Mouse (Mus musculus) embryo, embryonic 10 days (tissue): ENCODE data around the gene Igsf21.

ENCODE experiments used
- DNase-seq: peaks from one replicate; pipeline ENCODE4 v3.0.0-alpha.2; 2015; ENCODE audit warnings: low spot score

Gene Igsf21

GRCm38 (mm10) chr4:140246180-140247005, at the start of gene Igsf21:
Gene Igsf21, minus strand, starts transcription at chr4:140246784.
- DNase-seq, result peak; percentile 75

DNA sequence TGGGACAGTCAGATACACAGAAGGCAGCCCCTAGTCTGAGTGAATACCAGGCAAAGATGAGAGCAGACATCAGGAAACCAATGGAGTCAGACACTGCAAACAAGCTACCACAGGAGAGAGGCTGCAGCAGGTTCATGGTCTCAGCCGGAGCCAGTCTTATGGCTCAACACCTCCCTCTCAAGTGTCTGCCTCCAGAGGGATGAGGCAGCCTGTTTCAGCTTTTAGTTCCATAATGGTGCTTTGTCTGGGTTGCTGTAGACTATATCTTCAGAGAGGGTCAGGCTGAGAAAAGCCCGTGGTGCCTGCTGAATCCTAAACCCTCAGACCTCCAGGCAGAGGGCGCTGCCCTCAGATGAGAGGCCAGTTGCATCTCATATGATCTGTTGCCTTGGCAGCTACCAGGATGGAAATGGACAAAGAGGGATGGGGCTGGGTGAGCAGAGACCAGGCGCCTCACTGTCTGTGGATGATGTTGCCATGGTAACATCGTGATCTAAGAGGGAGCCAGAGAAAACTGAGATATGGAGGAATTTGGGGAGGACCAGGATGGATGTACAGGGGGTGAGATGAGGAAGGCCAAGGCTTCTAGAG, 39.2 kb upstream of the Igsf21 start:
- DNase-seq, result no peak

DNA sequence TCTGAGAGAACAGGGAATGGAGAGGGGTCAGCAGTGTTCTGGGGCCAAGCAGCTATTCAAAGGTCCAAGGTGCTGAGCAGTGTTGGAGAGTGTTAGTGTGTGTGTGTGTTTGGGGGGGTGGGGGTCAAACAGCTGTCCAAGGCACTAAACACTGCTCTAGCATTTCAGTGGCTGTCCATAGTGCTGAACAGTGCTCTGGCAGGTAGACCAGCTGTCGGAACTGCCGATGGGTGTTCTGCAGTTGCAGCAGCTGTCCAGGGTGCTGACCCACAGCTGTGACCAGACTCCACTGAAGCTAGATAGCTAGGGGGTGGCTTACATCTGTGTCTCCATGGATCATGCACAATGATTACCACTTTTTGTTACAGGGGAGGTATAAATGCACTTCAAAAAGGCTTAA, 36.8 kb upstream of the Igsf21 start:
- peak; percentile 87 for DNase-seq

- DNase-seq, result no peak
Observed at GRCm38 (mm10) chr4:140278269-140278668, 31.7 kb upstream of the Igsf21 start.

- no peak for DNase-seq
Observed at GRCm38 (mm10) chr4:140271913-140272312, 25.3 kb upstream of the Igsf21 start.

DNA sequence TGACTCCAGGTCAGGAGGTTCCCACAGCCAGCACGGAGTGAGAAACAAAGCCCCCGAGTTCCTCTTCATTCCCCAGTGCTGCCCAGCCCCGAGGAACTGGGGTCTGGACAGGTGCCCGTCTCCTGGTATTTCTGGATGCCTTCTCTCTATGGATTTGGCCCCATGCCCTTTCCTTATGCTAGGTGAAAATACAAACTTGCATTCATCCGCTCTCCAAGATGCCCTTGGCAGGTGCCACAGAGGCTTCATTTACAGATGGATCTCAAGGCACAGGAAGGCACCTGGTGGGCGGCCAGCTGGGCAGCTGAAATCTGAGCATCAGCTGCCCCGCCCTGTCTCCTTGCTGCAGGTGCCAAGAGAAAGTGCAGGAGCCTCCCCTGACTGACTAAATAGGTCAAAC, 23.9 kb upstream of the Igsf21 start:
- DNase-seq, result no peak

GRCm38 (mm10) chr4:140269184-140269840, 22.7 kb upstream of the Igsf21 start:
- DNase-seq, result no peak

DNA sequence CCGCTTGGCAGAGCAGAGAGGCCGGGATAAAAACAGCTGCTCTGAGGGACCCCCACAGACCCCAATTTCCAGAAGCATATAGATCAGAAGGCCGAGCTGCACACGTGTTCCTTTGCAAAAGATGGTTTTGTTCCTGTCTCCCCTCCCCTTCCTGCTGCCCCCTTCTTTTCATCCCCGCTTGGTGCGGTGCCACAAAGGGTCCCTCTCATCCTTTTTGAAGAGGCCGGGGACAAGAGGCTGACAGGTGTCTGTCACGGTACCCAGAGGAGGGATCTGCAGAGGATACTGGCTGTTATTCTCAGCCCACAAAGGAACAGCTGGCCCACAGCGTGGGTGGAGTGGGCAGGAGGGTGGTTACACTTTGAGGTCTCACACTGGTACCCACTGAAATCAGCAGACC, 21.3 kb upstream of the Igsf21 start:
- no peak for DNase-seq

GRCm38 (mm10) chr4:140267086-140267485, 20.5 kb upstream of the Igsf21 start:
- no peak for DNase-seq

DNA sequence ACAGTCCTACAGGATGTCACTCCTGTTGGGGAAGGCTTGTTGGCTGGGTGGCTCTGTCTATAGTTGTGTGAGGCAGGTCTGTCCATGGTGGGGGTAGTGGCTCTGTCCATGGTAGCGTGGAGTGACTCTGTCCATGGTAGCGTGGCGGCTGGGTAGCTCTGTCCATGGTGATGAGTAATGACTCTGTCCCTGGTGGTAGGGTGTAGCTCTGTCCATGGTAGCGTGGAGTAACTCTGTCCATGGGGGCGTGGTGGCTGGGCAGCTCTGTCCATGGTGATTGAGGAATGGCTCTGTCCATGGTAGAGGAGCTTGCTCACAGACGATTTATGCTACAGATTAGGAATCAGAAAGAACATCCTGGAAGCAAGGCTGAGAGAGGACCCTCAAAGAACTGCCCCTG, 12.4 kb upstream of the Igsf21 start:
- DNase-seq, result peak; percentile 93

GRCm38 (mm10) chr4:140252369-140252768, 5.8 kb upstream of the Igsf21 start:
- DNase-seq, result peak; percentile 19

GRCm38 (mm10) chr4:140249011-140249744, 2.6 kb upstream of the Igsf21 start:
- peak; percentile 75 for DNase-seq

GRCm38 (mm10) chr4:140248396-140248795, 1.8 kb upstream of the Igsf21 start:
- DNase-seq, result no peak

- DNase-seq, result no peak
Observed at GRCm38 (mm10) chr4:140247006-140248003, 721 bp upstream of the Igsf21 start.

DNA sequence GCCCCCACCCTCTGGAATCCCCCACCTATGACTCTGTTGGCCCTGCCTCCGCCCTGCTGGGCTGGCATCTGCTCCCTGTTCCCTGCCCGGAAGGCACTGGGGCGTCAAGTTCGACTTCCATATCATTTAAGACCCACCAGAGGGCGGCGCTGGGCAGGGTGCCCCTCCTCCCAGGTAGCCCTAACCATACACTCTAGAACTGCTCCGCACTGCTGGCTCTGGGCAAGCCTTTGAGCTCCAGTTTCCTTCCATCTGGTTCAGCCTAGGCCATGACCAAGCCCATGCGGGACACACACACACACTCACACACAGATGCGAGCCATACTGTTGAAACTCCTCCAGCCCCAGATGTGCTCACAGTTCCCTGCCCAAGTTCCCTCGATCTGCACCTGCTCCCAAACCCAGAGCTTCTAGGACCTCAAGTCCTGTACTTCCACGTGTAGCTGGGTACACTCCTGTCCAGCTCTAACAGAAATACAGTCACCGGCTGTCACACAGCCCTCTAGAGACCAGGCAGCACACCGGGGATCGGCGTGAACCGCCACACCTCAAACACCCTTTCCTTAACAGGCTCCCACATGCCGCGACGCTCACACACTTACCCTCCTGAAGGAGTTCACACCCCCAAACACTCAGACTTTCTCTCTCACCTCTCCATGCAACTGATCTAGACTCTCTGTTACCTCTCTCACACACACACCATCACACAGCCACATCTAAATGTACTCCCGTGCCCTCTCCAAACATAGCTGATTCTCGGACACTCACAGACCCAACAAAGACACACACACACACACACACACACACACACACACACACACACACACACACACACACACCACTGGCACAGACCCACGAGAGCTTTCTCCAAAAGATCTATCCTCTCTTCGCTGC, 1.1 kb downstream of the Igsf21 start:
- peak; percentile 67 for DNase-seq

DNA sequence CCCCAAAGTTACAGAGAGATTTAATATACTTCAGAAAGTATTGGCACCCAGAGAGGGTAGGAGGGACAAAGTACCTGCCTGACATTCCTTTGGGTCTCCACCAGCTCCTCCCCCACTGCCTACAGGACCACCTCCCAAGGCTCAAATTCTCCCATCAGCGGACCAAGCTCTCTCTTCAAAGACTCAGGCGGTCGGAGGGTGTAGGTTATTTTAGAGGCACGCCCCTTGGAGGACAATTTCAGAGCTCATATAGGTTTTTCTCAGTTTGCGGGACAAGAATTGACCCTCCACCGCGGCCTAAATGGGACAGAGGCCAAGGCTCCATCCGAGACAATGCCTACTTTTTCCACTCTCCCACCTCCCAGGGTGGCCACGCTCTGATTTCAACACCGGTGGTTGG, 1.7 kb downstream of the Igsf21 start:
- DNase-seq, result no peak

DNA sequence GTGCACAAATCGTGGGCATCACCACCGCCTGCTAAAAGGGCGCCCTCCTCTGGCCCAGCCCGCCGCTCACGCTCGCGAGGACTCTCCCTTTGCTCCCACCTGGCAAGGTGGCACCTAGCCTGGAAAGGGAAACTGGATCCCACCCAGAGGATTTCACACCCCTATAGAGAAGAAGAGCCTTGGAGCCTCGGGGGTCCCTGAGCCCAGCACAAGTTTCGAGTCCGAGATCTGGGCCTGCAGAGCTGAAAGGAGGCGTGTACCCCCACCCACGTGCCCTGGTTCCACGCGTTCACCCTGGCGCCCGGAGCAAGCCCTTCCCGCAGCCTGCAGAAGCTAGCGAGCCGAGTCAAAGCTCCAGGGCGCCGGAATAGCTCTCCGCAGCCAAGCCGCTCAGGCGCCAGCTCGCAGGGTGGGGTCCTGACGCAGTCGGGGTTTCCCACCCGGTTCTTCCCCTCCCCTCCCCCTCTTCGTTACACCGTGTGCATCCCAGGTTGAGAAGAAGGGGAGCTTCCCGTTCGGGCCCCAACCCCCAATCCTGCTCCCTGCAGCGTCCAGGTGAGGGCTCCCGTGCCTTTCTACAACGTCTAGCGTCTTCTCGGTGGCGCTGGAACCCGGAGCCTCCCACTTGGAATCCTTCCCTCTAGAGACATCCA, 2.3 kb downstream of the Igsf21 start:
- DNase-seq, result no peak

DNA sequence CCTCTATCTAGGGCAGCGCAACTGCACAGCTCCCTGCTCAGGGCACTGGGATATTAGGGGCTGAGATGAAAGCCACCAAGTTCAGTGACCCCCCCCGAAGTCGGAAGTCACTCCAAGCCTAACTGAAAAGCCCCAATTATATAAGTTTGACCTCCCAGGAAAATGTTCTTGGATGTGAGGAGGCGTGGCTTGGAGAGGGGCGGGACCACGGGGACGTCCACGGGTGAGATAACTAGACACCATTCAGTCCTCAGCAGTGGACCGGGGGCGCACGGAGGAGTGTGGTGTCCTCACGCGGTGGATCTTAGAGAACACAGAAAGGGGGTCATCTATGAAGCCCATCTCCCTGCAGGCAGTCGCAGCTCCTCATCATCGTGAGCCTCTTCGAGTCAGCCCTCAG, 3.4 kb downstream of the Igsf21 start:
- no peak for DNase-seq

DNA sequence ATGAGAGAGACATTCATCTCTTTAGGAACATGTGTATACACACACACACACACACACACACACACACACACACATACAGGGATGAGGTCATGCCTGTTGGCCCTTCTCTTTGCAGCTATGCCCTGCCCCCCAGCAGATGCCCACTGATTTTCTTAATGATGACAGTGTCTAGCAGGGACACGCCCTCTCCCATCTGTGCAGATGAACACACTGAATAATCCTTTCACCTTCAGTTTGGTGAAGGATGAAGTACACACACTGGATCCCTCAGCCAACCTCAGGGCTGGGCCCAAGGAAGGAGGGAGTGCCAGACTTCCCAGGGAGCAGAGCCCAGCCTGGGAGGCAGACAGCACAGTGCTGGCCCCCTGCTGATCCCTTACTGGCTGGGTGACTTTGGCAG, 4.3 kb downstream of the Igsf21 start:
- no peak for DNase-seq

GRCm38 (mm10) chr4:140237305-140237741, 9.3 kb downstream of the Igsf21 start:
- DNase-seq, result no peak
